Mouse (Mus musculus) MEL (cell line): ENCODE measurements around the gene C5ar2. TPM values are rescaled to one million over a fixed set of nuclear protein-coding genes. Genes with fewer than 3 reads are reported as not detected.

Experiments used
- DNase-seq: peaks from one replicate; pipeline ENCODE4 v3.0.0; 2011; ENCODE audit warnings: low read depth, low spot score
- H3K27ac ChIP-seq: 2 replicates; pipeline ENCODE4 v1.5.1; 2012; ENCODE audit warnings: low read depth, mild to moderate bottlenecking, control low read depth, low read length, moderate library complexity; ENCODE audit not compliant: control insufficient read depth
- H3K27me3 ChIP-seq, 2 experiments: fragments of 150-350 bp in 1 of 2; sonication (generic) in 1 of 2; 2 replicates each; pipeline ENCODE4 v1.6.1; 2012; ENCODE audit warnings: low read length in 2 of 2, mild to moderate bottlenecking in 2 of 2, improper control_type of control experiment in 1 of 2, moderate library complexity in 1 of 2; ENCODE audit not compliant: insufficient read depth in 2 of 2, control insufficient read depth in 1 of 2
- H3K36me3 ChIP-seq, 2 experiments: 2 replicates each; pipeline ENCODE4 v1.6.1; 2012 to 2014; ENCODE audit warnings: low read length in 2 of 2, improper control_type of control experiment in 1 of 2, inconsistent platforms in 1 of 2, mild to moderate bottlenecking in 1 of 2; ENCODE audit not compliant: insufficient read depth in 2 of 2, control insufficient read depth in 1 of 2
- H3K4me1 ChIP-seq, 2 experiments: fragments of 150-350 bp in 1 of 2; sonication (generic) in 1 of 2; 2 replicates each; pipeline ENCODE4 v1.6.1; 2012; ENCODE audit warnings: low read length in 2 of 2, improper control_type of control experiment in 1 of 2, mild to moderate bottlenecking in 1 of 2; ENCODE audit not compliant: insufficient read depth in 2 of 2, control insufficient read depth in 1 of 2
- H3K4me3 ChIP-seq, 2 experiments: fragments of 150-350 bp in 1 of 2; sonication (generic) in 1 of 2; 2 replicates each; pipeline ENCODE4 v1.5.1; 2012; ENCODE audit warnings: low read depth in 2 of 2, low read length in 2 of 2, mild to moderate bottlenecking in 2 of 2, moderate library complexity in 2 of 2, control low read depth in 1 of 2, improper control_type of control experiment in 1 of 2; ENCODE audit not compliant: control insufficient read depth in 1 of 2, insufficient read depth in 1 of 2
- H3K79me2 ChIP-seq: 2 replicates; pipeline ENCODE4 v1.6.1; 2012; ENCODE audit warnings: mild to moderate bottlenecking, low read length, moderate library complexity; ENCODE audit not compliant: control insufficient read depth, poor library complexity, insufficient read depth
- H3K9ac ChIP-seq: 2 replicates; pipeline ENCODE4 v1.6.1; 2012; ENCODE audit warnings: low read depth, mild to moderate bottlenecking, control low read depth, low read length, moderate library complexity; ENCODE audit not compliant: control insufficient read depth, poor library complexity, severe bottlenecking
- H3K9me3 ChIP-seq: fragments of 150-350 bp; sonication (generic); replicated peaks from 2 replicates; pipeline ENCODE4 v1.6.1; 2012; ENCODE audit warnings: mild to moderate bottlenecking, low read length, improper control_type of control experiment, moderate library complexity; ENCODE audit not compliant: insufficient read depth
- CHD1 ChIP-seq: IDR thresholded peaks from 2 replicates; pipeline ENCODE4 v1.6.1; 2012; ENCODE audit warnings: low read depth, mild to moderate bottlenecking, inconsistent platforms, low read length, improper control_type of control experiment
- CHD2 ChIP-seq: IDR thresholded peaks from 2 replicates; pipeline ENCODE4 v1.6.1; 2011; ENCODE audit warnings: low read length, improper control_type of control experiment
- E2F4 ChIP-seq: IDR thresholded peaks from 2 replicates; pipeline ENCODE4 v1.6.1; 2011; ENCODE audit warnings: low read depth, low read length, improper control_type of control experiment, borderline replicate concordance
- ELF1 ChIP-seq: IDR thresholded peaks from 2 replicates; pipeline ENCODE4 v1.6.1; 2014; ENCODE audit warnings: low read depth, mild to moderate bottlenecking, inconsistent platforms, low read length, improper control_type of control experiment, moderate library complexity
- EP300 ChIP-seq, 2 experiments: IDR thresholded peaks; 2 replicates each; pipeline ENCODE4 v1.6.1; 2011; ENCODE audit warnings: improper control_type of control experiment in 2 of 2, low read length in 2 of 2, low read depth in 1 of 2, mild to moderate bottlenecking in 1 of 2
- ETS1 ChIP-seq: IDR thresholded peaks from 2 replicates; pipeline ENCODE4 v1.6.1; 2012; ENCODE audit warnings: low read depth, mild to moderate bottlenecking, inconsistent platforms, low read length, improper control_type of control experiment, moderate library complexity
- HCFC1 ChIP-seq: IDR thresholded peaks from 2 replicates; pipeline ENCODE4 v1.6.1; 2012; ENCODE audit warnings: low read depth, mild to moderate bottlenecking, inconsistent platforms, low read length, improper control_type of control experiment, moderate library complexity
- JUND ChIP-seq: IDR thresholded peaks from 2 replicates; pipeline ENCODE4 v1.6.1; 2011; ENCODE audit warnings: low read depth, mild to moderate bottlenecking, improper control_type of control experiment, low read length
- KAT2A ChIP-seq: conservative IDR thresholded peaks from 2 replicates; pipeline ENCODE4 v1.6.1; 2012; ENCODE audit warnings: low read depth, low read length, improper control_type of control experiment, inconsistent platforms
- MAX ChIP-seq: IDR thresholded peaks from 2 replicates; pipeline ENCODE4 v1.6.1; 2011; ENCODE audit warnings: low read length, improper control_type of control experiment
- MAZ ChIP-seq: IDR thresholded peaks from 2 replicates; pipeline ENCODE4 v1.6.1; 2012; ENCODE audit warnings: low read depth, mild to moderate bottlenecking, inconsistent platforms, low read length, improper control_type of control experiment
- MEF2A ChIP-seq: IDR thresholded peaks from 2 replicates; pipeline ENCODE4 v1.6.1; 2014; ENCODE audit warnings: low read depth, mild to moderate bottlenecking, inconsistent platforms, low read length, improper control_type of control experiment; ENCODE audit not compliant: poor library complexity, insufficient replicate concordance, severe bottlenecking; ENCODE audit errors: extremely low read depth
- MXI1 ChIP-seq: IDR thresholded peaks from 2 replicates; pipeline ENCODE4 v1.6.1; 2011; ENCODE audit warnings: mild to moderate bottlenecking, low read depth, low read length, improper control_type of control experiment
- MYC ChIP-seq: IDR thresholded peaks from 2 replicates; pipeline ENCODE4 v1.6.1; 2011; ENCODE audit warnings: low read depth, mild to moderate bottlenecking, low read length, improper control_type of control experiment, moderate library complexity
- NELFE ChIP-seq: IDR thresholded peaks from 2 replicates; pipeline ENCODE4 v1.6.1; 2011; ENCODE audit warnings: low read depth, low read length, improper control_type of control experiment
- NRF1 ChIP-seq: IDR thresholded peaks from 2 replicates; pipeline ENCODE4 v1.6.1; 2014; ENCODE audit warnings: low read depth, mild to moderate bottlenecking, inconsistent platforms, low read length, improper control_type of control experiment, moderate library complexity; ENCODE audit not compliant: poor library complexity, insufficient read depth, severe bottlenecking
- POLR2A ChIP-seq, 2 experiments: IDR thresholded peaks; 2 replicates each; pipeline ENCODE4 v1.6.1; 2011 to 2012; ENCODE audit warnings: low read length in 2 of 2, mild to moderate bottlenecking in 2 of 2, control low read depth in 1 of 2, improper control_type of control experiment in 1 of 2, low read depth in 1 of 2, moderate library complexity in 1 of 2; ENCODE audit not compliant: control insufficient read depth in 1 of 2, insufficient read depth in 1 of 2, poor library complexity in 1 of 2
- POLR2AphosphoS2 ChIP-seq: IDR thresholded peaks from 2 replicates; pipeline ENCODE4 v1.6.1; 2011; ENCODE audit warnings: low read length, improper control_type of control experiment
- POLR2AphosphoS5 ChIP-seq: IDR thresholded peaks from 2 replicates; pipeline ENCODE4 v1.6.1; 2012; ENCODE audit warnings: low read depth, borderline replicate concordance, mild to moderate bottlenecking, inconsistent platforms, low read length, moderate library complexity, mixed read lengths
- SIN3A ChIP-seq: IDR thresholded peaks from 2 replicates; pipeline ENCODE4 v1.6.1; 2012; ENCODE audit warnings: low read length, improper control_type of control experiment, inconsistent platforms
- SMC3 ChIP-seq: IDR thresholded peaks from 2 replicates; pipeline ENCODE4 v1.6.1; 2011; ENCODE audit warnings: low read depth, low read length, improper control_type of control experiment
- TAL1 ChIP-seq: IDR thresholded peaks from 2 replicates; pipeline ENCODE4 v1.6.1; 2012; ENCODE audit warnings: mild to moderate bottlenecking, inconsistent platforms, low read length, moderate library complexity, mixed read lengths
- TCF12 ChIP-seq: IDR thresholded peaks from 2 replicates; pipeline ENCODE4 v1.6.1; 2014; ENCODE audit warnings: low read depth, mild to moderate bottlenecking, inconsistent platforms, low read length, improper control_type of control experiment, moderate library complexity
- UBTF ChIP-seq: IDR thresholded peaks from 2 replicates; pipeline ENCODE4 v1.6.1; 2012; ENCODE audit warnings: low read depth, mild to moderate bottlenecking, inconsistent platforms, low read length, improper control_type of control experiment, moderate library complexity, borderline replicate concordance; ENCODE audit not compliant: insufficient read depth
- USF1 ChIP-seq: IDR thresholded peaks from 2 replicates; pipeline ENCODE4 v1.6.1; 2014; ENCODE audit warnings: low read depth, mild to moderate bottlenecking, inconsistent platforms, low read length, improper control_type of control experiment, moderate library complexity
- ZC3H11A ChIP-seq: IDR thresholded peaks from 2 replicates; pipeline ENCODE4 v1.6.1; 2012; ENCODE audit warnings: low read depth, mild to moderate bottlenecking, inconsistent platforms, low read length, improper control_type of control experiment
- ZKSCAN1 ChIP-seq: IDR thresholded peaks from 2 replicates; pipeline ENCODE4 v1.6.1; 2012; ENCODE audit warnings: low read depth, mild to moderate bottlenecking, inconsistent platforms, low read length, improper control_type of control experiment, moderate library complexity
- ZNF384 ChIP-seq: IDR thresholded peaks from 2 replicates; pipeline ENCODE4 v1.6.1; 2012; ENCODE audit warnings: low read depth, mild to moderate bottlenecking, inconsistent platforms, low read length, improper control_type of control experiment
- polyA plus RNA-seq, 2 experiments: library from polyadenylated mRNA; stranded (reverse) in 1 of 2; unstranded in 1 of 2; fragments of >175 nt in 1 of 2; fragments of >200 nt in 1 of 2; gene quantifications; 2 replicates each; pipeline versions ENCODE4 v1.2.1 to v1.2.4; 2012; ENCODE audit warnings: low replicate concordance in 2 of 2, low read depth in 1 of 2; ENCODE audit not compliant: insufficient read length in 2 of 2, insufficient read depth in 1 of 2, missing spikeins in 1 of 2
- total RNA-seq: library from RNA; depleted of rRNA; stranded (reverse); fragments of 300-350 nt; gene quantifications from 2 replicates; pipeline ENCODE4 v1.2.3, GENCODE M21; 2012

Gene C5ar2
- total and polyA plus RNA-seq, 3 experiments, result 0.49 to 1.7 TPM; not detected in 1

DNA sequence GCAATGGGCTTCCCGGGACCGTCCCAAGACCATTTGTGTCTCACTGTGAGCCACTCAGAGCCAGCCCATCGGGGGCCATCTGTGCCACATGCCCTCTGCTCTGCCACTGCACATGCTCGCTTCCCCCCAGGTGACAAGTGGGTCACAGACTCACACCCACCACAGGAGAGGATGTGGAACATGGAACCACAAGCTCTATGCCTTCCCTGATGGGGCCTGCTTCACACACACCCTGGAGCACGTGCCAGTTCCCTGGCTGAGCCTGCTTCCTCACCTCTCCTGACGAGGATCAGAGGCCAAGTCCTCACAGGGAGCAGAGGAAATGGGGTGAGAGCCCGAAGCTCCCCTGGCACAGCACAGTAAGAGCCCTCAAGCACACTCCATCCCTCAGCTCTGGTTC lies 36.9 kb downstream of the C5ar2 start:
- Histone ChIP-seq H3K27ac (no peak overlapping the region), H3K36me3 (no peaks in the 10 kb centered on the region), H3K4me1 (peaks cover 0 to 6% of the 10 kb centered on the region in 2 experiments; a peak in 1 of 4 replicates), H3K9ac (no peak overlapping the region), H3K9me3 (no peaks in the 10 kb centered on the region), H3K79me2 (no peaks in the 10 kb centered on the region), H3K4me3 (no peak overlapping the region), H3K27me3 (no peaks in the 10 kb centered on the region)
- DNase-seq, result no peak
- TF ChIP-seq MXI1 (no peak), ZC3H11A (no peak), CHD2 (no peak), UBTF (no peak), E2F4 (no peak), NRF1 (no peak), SMC3 (no peak), NELFE (no peak), KAT2A (no peak), TAL1 (no peak), ELF1 (no peak), MAZ (no peak), MEF2A (no peak), ZKSCAN1 (no peak), MAX (no peak), EP300 (IDR thresholded peaks at IDR 0.05; ENCODE audit: low read depth in 1 of 2, low read length in 2 of 2) (no peak), TCF12 (no peak), CHD1 (no peak), ZNF384 (no peak)

DNA sequence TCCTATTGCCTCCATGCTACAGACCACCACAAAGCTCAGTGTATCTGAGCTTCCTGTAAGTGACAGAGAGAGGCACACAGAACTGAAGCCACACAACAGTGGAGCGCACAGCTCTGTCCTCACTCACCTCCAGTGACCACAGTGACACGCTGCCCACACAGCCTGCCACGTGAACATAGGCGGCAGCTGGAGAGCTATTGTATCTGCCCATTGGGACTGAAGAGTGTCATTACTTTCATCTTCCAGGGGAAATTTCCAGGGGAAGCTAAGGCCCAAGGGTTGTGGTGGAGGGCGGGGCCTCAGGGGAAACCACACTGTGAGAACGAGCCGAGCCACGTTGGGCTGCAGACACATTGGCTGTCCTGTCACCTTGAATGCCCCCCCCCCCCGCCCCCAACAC lies 39.2 kb downstream of the C5ar2 start:
- TF ChIP-seq POLR2AphosphoS5, result no peak
- no peak for TF ChIP-seq POLR2A (IDR thresholded peaks at IDR 0.05; ENCODE audit: control insufficient read depth in 1 of 2, insufficient read depth in 1 of 2, low read depth in 1 of 2, low read length in 2 of 2, poor library complexity in 1 of 2)
- no peak for TF ChIP-seq JUND
- TF ChIP-seq MXI1, result no peak
- TF ChIP-seq MYC, result no peak
- no peak for TF ChIP-seq ETS1
- no peak for TF ChIP-seq SIN3A
- no peak for TF ChIP-seq ZKSCAN1
- TF ChIP-seq USF1, result no peak
- no peak for TF ChIP-seq POLR2AphosphoS2
- no peak for TF ChIP-seq SMC3
- TF ChIP-seq EP300 (IDR thresholded peaks at IDR 0.05; ENCODE audit: low read depth in 1 of 2, low read length in 2 of 2), result no peak
- TF ChIP-seq TCF12, result no peak
- TF ChIP-seq UBTF, result no peak
- no peak for TF ChIP-seq HCFC1
- no peak for TF ChIP-seq MAX
- H3K79me2 ChIP-seq, result no peaks in the 10 kb centered on the region
- H3K27ac ChIP-seq, result no peak overlapping the region
- H3K9ac ChIP-seq, result no peak overlapping the region
- no peak for DNase-seq
- H3K4me1 ChIP-seq, result peaks cover 0 to 6% of the 10 kb centered on the region in 2 experiments; a peak in 1 of 4 replicates
- no peaks in the 10 kb centered on the region for H3K36me3 ChIP-seq
- H3K9me3 ChIP-seq, result no peaks in the 10 kb centered on the region
- no peaks in the 10 kb centered on the region for H3K27me3 ChIP-seq
- H3K4me3 ChIP-seq, result no peak overlapping the region
